Mouse (Mus musculus) bone marrow, adult 2 months (tissue): ENCODE measurements around the gene 1700015F17Rik.

Experiments used
- CTCF ChIP-seq: fragments of 200-500 bp; IDR thresholded peaks from 2 replicates; pipeline ENCODE4 v1.5.1; 2011; ENCODE audit warnings: low read length, control low read depth; ENCODE audit not compliant: control insufficient read depth, insufficient read depth
- POLR2A ChIP-seq: fragments of 200-500 bp; IDR thresholded peaks from 2 replicates; pipeline ENCODE4 v1.6.1; 2011; ENCODE audit warnings: low read depth, mild to moderate bottlenecking, control low read depth, low read length, borderline replicate concordance; ENCODE audit not compliant: control insufficient read depth

DNA sequence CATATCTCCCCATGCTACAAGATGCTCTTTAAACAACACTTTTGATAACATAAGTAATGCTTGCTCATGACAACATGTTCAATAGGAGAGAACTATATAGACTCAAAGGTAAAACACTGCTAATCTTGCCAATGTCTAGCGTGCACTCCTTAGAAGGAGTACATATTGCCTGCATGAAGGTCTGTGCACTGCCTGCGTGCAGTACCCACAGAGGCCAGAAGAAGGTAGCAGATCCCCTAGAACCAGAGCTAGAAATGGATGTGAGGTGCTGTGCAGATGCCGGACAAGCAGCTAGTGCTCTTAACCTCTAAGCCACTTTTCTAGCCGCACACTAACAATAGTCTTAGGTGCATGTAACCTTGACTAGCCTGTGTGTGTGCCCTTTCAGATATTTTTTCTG, 13.2 kb upstream of the 1700015F17Rik start:
- TF ChIP-seq CTCF (no peak), POLR2A (no peak)
